Mouse (Mus musculus): Measurements from ENCODE around the gene Gm16223. TPM values are rescaled to one million over a fixed set of nuclear protein-coding genes. Genes with fewer than 3 reads are reported as not detected.

Gm16223 gene
- polyA plus RNA-seq, 1 experiment from 2014 or later: not detected

- H3K9me3 ChIP-seq (ENCODE audit: low read depth, low read length): no peaks in the 10 kb centered on the region
- no peaks in the 10 kb centered on the region for H3K36me3 ChIP-seq (ENCODE audit: insufficient read depth)
- ATAC-seq (ENCODE audit: insufficient read depth) (no peak), DNase-seq (no peak)
- no peak overlapping the region for H3K4me2 ChIP-seq
- no peak overlapping the region for H3K27ac ChIP-seq (ENCODE audit: low read depth)
- no peaks in the 10 kb centered on the region for H3K27me3 ChIP-seq (ENCODE audit: insufficient read depth, low read length)
- no peak overlapping the region for H3K4me3 ChIP-seq (ENCODE audit: low read depth, low read length)
- no peak for TF ChIP-seq CTCF (IDR thresholded peaks at IDR 0.05; ENCODE audit: low read depth)
- no peaks in the 10 kb centered on the region for H3K4me1 ChIP-seq (ENCODE audit: insufficient read depth)
- 84% methylated on average over 3 of the region's 3 CpGs for WGBS
- H3K9ac ChIP-seq: no peak overlapping the region
Observed at GRCm38 (mm10) chr5:42168071-42168470, 100.3 kb downstream of the Gm16223 start.

- no peak overlapping the region for H3K27ac ChIP-seq (ENCODE audit: low read depth)
- no peak for TF ChIP-seq CTCF (IDR thresholded peaks at IDR 0.05; ENCODE audit: low read depth)
- H3K27me3 ChIP-seq (ENCODE audit: insufficient read depth, low read length): no peaks in the 10 kb centered on the region
- no peaks in the 10 kb centered on the region for H3K4me1 ChIP-seq (ENCODE audit: insufficient read depth)
- no peaks in the 10 kb centered on the region for H3K9me3 ChIP-seq (ENCODE audit: low read depth, low read length)
- no peak overlapping the region for H3K9ac ChIP-seq
- WGBS: 79% methylated on average over 5 of the region's 5 CpGs
- no peaks in the 10 kb centered on the region for H3K36me3 ChIP-seq (ENCODE audit: insufficient read depth)
- no peak for DNase-seq
- no peak for ATAC-seq (ENCODE audit: insufficient read depth)
- no peak overlapping the region for H3K4me3 ChIP-seq (ENCODE audit: low read depth, low read length)
- no peak overlapping the region for H3K4me2 ChIP-seq
Observed at GRCm38 (mm10) chr5:42168785-42169184, 101.0 kb downstream of the Gm16223 start.

DNA sequence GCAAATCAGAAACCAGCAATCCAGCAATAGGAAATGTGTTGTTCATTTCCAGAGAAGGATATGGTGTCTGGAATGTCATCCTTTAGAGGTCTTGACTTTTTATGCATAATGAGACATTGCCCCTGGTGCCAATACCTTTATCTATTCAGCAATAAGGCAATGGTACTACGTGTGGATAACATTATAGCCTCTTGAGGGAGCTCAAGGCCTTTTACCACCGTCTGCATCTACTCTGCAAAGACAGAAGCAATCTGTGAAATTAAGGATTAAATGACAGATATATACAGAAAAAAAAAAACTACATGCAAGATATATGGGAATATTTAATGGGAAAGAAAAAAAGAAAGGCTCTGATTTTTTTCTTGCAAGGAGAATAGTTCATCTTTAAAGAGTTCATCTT is 106.3 kb downstream of the Gm16223 start:
- DNase-seq: no peak
- Histone ChIP-seq H3K36me3 (ENCODE audit: insufficient read depth) (no peaks in the 10 kb centered on the region), H3K9ac (no peak overlapping the region), H3K4me2 (no peak overlapping the region), H3K27me3 (ENCODE audit: insufficient read depth, low read length) (no peaks in the 10 kb centered on the region), H3K4me1 (ENCODE audit: insufficient read depth) (no peaks in the 10 kb centered on the region), H3K27ac (ENCODE audit: low read depth) (no peak overlapping the region), H3K4me3 (ENCODE audit: low read depth, low read length) (no peak overlapping the region), H3K9me3 (ENCODE audit: low read depth, low read length) (no peaks in the 10 kb centered on the region)
- 45% methylated on average over 2 of the region's 2 CpGs for WGBS
- ATAC-seq (ENCODE audit: insufficient read depth): no peak
- TF ChIP-seq CTCF (IDR thresholded peaks at IDR 0.05; ENCODE audit: low read depth): no peak

GRCm38 (mm10) chr5:42175424-42175823 is 107.7 kb downstream of the Gm16223 start:
- no peak for TF ChIP-seq CTCF (IDR thresholded peaks at IDR 0.05; ENCODE audit: low read depth)
- DNase-seq (no peak), ATAC-seq (ENCODE audit: insufficient read depth) (no peak)
- Histone ChIP-seq H3K9me3 (ENCODE audit: low read depth, low read length) (no peaks in the 10 kb centered on the region), H3K27ac (ENCODE audit: low read depth) (no peak overlapping the region), H3K36me3 (ENCODE audit: insufficient read depth) (no peaks in the 10 kb centered on the region), H3K4me3 (ENCODE audit: low read depth, low read length) (no peak overlapping the region), H3K9ac (no peak overlapping the region), H3K4me1 (ENCODE audit: insufficient read depth) (no peaks in the 10 kb centered on the region), H3K27me3 (ENCODE audit: insufficient read depth, low read length) (no peaks in the 10 kb centered on the region), H3K4me2 (no peak overlapping the region)
- 36% methylated on average over 2 of the region's 2 CpGs for WGBS

- no peak for TF ChIP-seq CTCF (IDR thresholded peaks at IDR 0.05; ENCODE audit: low read depth)
- Histone ChIP-seq H3K4me3 (ENCODE audit: low read depth, low read length) (no peak overlapping the region), H3K4me1 (ENCODE audit: insufficient read depth) (no peaks in the 10 kb centered on the region), H3K36me3 (ENCODE audit: insufficient read depth) (no peaks in the 10 kb centered on the region), H3K27me3 (ENCODE audit: insufficient read depth, low read length) (no peaks in the 10 kb centered on the region), H3K9me3 (ENCODE audit: low read depth, low read length) (no peaks in the 10 kb centered on the region), H3K27ac (ENCODE audit: low read depth) (no peak overlapping the region), H3K4me2 (no peak overlapping the region), H3K9ac (no peak overlapping the region)
- DNase-seq (no peak), ATAC-seq (ENCODE audit: insufficient read depth) (no peak)
- 76% methylated on average over 3 of the region's 3 CpGs for WGBS
Observed at GRCm38 (mm10) chr5:42198493-42198892, 130.7 kb downstream of the Gm16223 start.

GRCm38 (mm10) chr5:42207456-42208122 is 139.8 kb downstream of the Gm16223 start:
- Histone ChIP-seq H3K9me3 (ENCODE audit: low read depth, low read length) (no peaks in the 10 kb centered on the region), H3K4me3 (ENCODE audit: low read depth, low read length) (no peak overlapping the region), H3K36me3 (ENCODE audit: insufficient read depth) (no peaks in the 10 kb centered on the region), H3K4me1 (ENCODE audit: insufficient read depth) (no peaks in the 10 kb centered on the region), H3K4me2 (no peak overlapping the region), H3K27ac (ENCODE audit: low read depth) (no peak overlapping the region), H3K27me3 (ENCODE audit: insufficient read depth, low read length) (no peaks in the 10 kb centered on the region), H3K9ac (no peak overlapping the region)
- WGBS: 81% methylated on average over 3 of the region's 3 CpGs
- DNase-seq (no peak), ATAC-seq (ENCODE audit: insufficient read depth) (no peak)
- TF ChIP-seq CTCF (IDR thresholded peaks at IDR 0.05; ENCODE audit: low read depth): no peak

DNA sequence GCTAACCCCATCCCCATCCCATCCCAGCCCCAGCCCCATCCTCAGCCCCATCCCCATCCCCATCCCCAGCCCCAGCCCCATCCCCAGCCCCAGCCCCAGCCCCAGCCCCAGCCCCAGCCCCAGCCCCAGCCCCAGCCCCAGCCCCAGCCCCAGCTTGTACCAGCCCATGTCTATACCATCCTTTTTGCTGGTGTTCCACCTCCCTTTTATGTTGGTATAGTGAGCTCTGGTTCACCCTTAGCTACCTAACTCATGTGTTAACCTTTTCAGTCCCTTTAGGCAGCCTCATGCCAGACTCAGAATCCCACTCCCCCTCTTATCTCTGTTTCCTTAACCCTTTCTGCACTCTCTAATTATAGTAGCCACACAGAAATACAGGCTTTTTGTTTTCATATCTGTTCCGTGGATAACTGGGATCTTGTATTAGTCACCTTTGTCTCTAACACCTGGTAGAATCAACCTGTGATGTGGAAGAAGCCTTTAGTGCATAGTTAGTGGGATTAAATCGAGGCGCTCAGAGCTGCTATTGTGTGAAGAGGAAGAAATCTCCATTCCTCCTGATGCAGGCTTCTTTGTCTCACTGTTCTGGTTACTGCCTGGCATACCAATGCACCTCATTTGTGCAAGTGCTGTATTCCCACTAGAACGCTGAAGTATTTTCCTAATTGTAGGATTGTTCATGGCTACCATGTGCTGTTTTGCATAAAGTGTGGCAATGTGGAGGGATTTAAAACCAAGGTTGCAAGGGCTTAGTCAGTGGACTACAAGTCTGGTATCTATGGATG is 144.0 kb downstream of the Gm16223 start:
- DNase-seq: no peak
- Histone ChIP-seq H3K27me3 (ENCODE audit: insufficient read depth, low read length) (no peaks in the 10 kb centered on the region), H3K27ac (ENCODE audit: low read depth) (no peak overlapping the region), H3K4me1 (ENCODE audit: insufficient read depth) (no peaks in the 10 kb centered on the region), H3K4me2 (no peak overlapping the region), H3K36me3 (ENCODE audit: insufficient read depth) (no peaks in the 10 kb centered on the region), H3K9me3 (ENCODE audit: low read depth, low read length) (no peaks in the 10 kb centered on the region), H3K4me3 (ENCODE audit: low read depth, low read length) (no peak overlapping the region), H3K9ac (no peak overlapping the region)
- 53% methylated on average over 4 of the region's 4 CpGs for WGBS
- TF ChIP-seq CTCF (IDR thresholded peaks at IDR 0.05; ENCODE audit: low read depth): no peak
- no peak for ATAC-seq (ENCODE audit: insufficient read depth)
